Mouse (Mus musculus): ENCODE results near the gene Mlst8. TPM values are rescaled to one million over a fixed set of nuclear protein-coding genes. Genes with fewer than 3 reads are reported as not detected.

The Mlst8 gene
- polyA plus RNA-seq, 1 experiment from 2014 or later: 18.1 TPM

GRCm38 (mm10) chr17:24488186-24488661, 9.3 kb upstream of the Mlst8 start, which contains the start of gene Caskin1:
Gene Caskin1, plus strand, starts transcription at chr17:24488601.
- no peaks in the 10 kb centered on the region for H3K9me3 ChIP-seq
- peaks cover 64% of the 10 kb centered on the region for H3K27me3 ChIP-seq (replicated peaks)
- H3K4me2 ChIP-seq: peak within 1 kb of the TSS; percentile 99
- peaks cover 19% of the 10 kb centered on the region for H3K4me1 ChIP-seq
- no peak within 1 kb of the TSS for H3K27ac ChIP-seq (replicated peaks)
- ATAC-seq (ENCODE audit: extremely low read depth, insufficient number of reproducible peaks, low FRiP score, low TSS enrichment): no peak
- peak within 1 kb of the TSS; percentile 75 for H3K4me3 ChIP-seq
- H3K36me3 ChIP-seq: no peaks in the 10 kb centered on the region
- WGBS: 1% methylated on average over 44 of the region's 45 CpGs
- peak within 1 kb of the TSS; percentile 86 for H3K9ac ChIP-seq

- no peak overlapping the region for H3K4me2 ChIP-seq
- 41% methylated on average over 11 of the region's 11 CpGs for WGBS
- H3K9ac ChIP-seq: peak overlapping the region; percentile 54
Measured at GRCm38 (mm10) chr17:24485090-24485860, 6.4 kb upstream of the Mlst8 start.

GRCm38 (mm10) chr17:24483495-24483894, 4.6 kb upstream of the Mlst8 start:
- 84% methylated on average over 3 of the region's 3 CpGs for WGBS
- Histone ChIP-seq H3K36me3 (no peaks in the 10 kb centered on the region), H3K9ac (no peak overlapping the region), H3K4me3 (no peak overlapping the region), H3K4me1 (peaks cover 19% of the 10 kb centered on the region), H3K9me3 (no peaks in the 10 kb centered on the region), H3K27me3 (replicated peaks) (peaks cover 25% of the 10 kb centered on the region), H3K4me2 (no peak overlapping the region), H3K27ac (replicated peaks) (no peak overlapping the region)
- ATAC-seq (ENCODE audit: extremely low read depth, insufficient number of reproducible peaks, low FRiP score, low TSS enrichment): no peak

More at GRCm38 (mm10) chr17:24485090-24485860, 6.4 kb upstream of the Mlst8 start:
- Histone ChIP-seq H3K9me3 (no peaks in the 10 kb centered on the region), H3K27ac (replicated peaks) (no peak overlapping the region), H3K4me1 (peaks cover 21% of the 10 kb centered on the region), H3K36me3 (no peaks in the 10 kb centered on the region), H3K4me3 (no peak overlapping the region), H3K27me3 (replicated peaks) (peaks cover 43% of the 10 kb centered on the region)
- no peak for ATAC-seq (ENCODE audit: extremely low read depth, insufficient number of reproducible peaks, low FRiP score, low TSS enrichment)

- peaks cover 13% of the 10 kb centered on the region for H3K36me3 ChIP-seq
- H3K4me2 ChIP-seq: no peak overlapping the region
- H3K9ac ChIP-seq: no peak overlapping the region
- no peak overlapping the region for H3K4me3 ChIP-seq
- no peak for ATAC-seq (ENCODE audit: extremely low read depth, insufficient number of reproducible peaks, low FRiP score, low TSS enrichment)
- H3K9me3 ChIP-seq: no peaks in the 10 kb centered on the region
- WGBS: 91% methylated on average over 20 of the region's 20 CpGs
- H3K27ac ChIP-seq (replicated peaks): no peak overlapping the region
- H3K4me1 ChIP-seq: peaks cover 25% of the 10 kb centered on the region
- H3K27me3 ChIP-seq (replicated peaks): peaks cover 2% of the 10 kb centered on the region
Measured at GRCm38 (mm10) chr17:24481027-24481815, 2.3 kb upstream of the Mlst8 start.

GRCm38 (mm10) chr17:24480201-24480826, 1.4 kb upstream of the Mlst8 start:
- Histone ChIP-seq H3K27me3 (replicated peaks) (no peaks in the 10 kb centered on the region; the same call in 1 of the 2 replicates), H3K4me2 (no peak overlapping the region), H3K36me3 (peaks cover 22% of the 10 kb centered on the region), H3K4me3 (no peak overlapping the region), H3K4me1 (peaks cover 20% of the 10 kb centered on the region), H3K27ac (replicated peaks) (no peak overlapping the region), H3K9ac (no peak overlapping the region; the same call in 1 of the 2 replicates), H3K9me3 (no peaks in the 10 kb centered on the region)
- ATAC-seq (ENCODE audit: extremely low read depth, insufficient number of reproducible peaks, low FRiP score, low TSS enrichment): no peak
- 43% methylated on average over 3 of the region's 3 CpGs for WGBS

- 26% methylated on average over 1 of the region's 1 CpGs for WGBS
- Histone ChIP-seq H3K4me3 (peak overlapping the region; percentile 77), H3K9ac (no peak overlapping the region), H3K9me3 (no peaks in the 10 kb centered on the region), H3K4me2 (peak overlapping the region; percentile 73), H3K27me3 (replicated peaks) (no peaks in the 10 kb centered on the region), H3K4me1 (peaks cover 20% of the 10 kb centered on the region), H3K36me3 (peaks cover 30% of the 10 kb centered on the region), H3K27ac (replicated peaks) (no peak overlapping the region)
- no peak for ATAC-seq (ENCODE audit: extremely low read depth, insufficient number of reproducible peaks, low FRiP score, low TSS enrichment)
Measured at GRCm38 (mm10) chr17:24479431-24479830, 553 bp upstream of the Mlst8 start.

GRCm38 (mm10) chr17:24477985-24478600, 785 bp downstream of the Mlst8 start:
- WGBS: 49% methylated on average over 11 of the region's 11 CpGs
- ATAC-seq (ENCODE audit: extremely low read depth, insufficient number of reproducible peaks, low FRiP score, low TSS enrichment): peak; percentile 1; the same call in 1 of the 2 replicates
- Histone ChIP-seq H3K36me3 (peaks cover 43% of the 10 kb centered on the region), H3K4me3 (peak overlapping the region; percentile 77), H3K9me3 (no peaks in the 10 kb centered on the region), H3K27ac (replicated peaks) (peak overlapping the region; percentile 94; the same call in 1 of the 2 replicates), H3K4me1 (peaks cover 34% of the 10 kb centered on the region), H3K27me3 (replicated peaks) (no peaks in the 10 kb centered on the region), H3K9ac (peak overlapping the region; percentile 90), H3K4me2 (peak overlapping the region; percentile 73)

- H3K4me3 ChIP-seq: peak overlapping the region; percentile 77; the same call in 1 of the 2 replicates
- no peak for ATAC-seq (ENCODE audit: extremely low read depth, insufficient number of reproducible peaks, low FRiP score, low TSS enrichment)
- H3K4me2 ChIP-seq: peak overlapping the region; percentile 73
Measured at GRCm38 (mm10) chr17:24477053-24477984, 1.6 kb downstream of the Mlst8 start.

GRCm38 (mm10) chr17:24476022-24476776, 2.7 kb downstream of the Mlst8 start:
- Histone ChIP-seq H3K27ac (replicated peaks) (no peak overlapping the region), H3K27me3 (replicated peaks) (no peaks in the 10 kb centered on the region), H3K9me3 (no peaks in the 10 kb centered on the region), H3K4me1 (peaks cover 53% of the 10 kb centered on the region), H3K4me3 (no peak overlapping the region), H3K36me3 (peaks cover 48% of the 10 kb centered on the region), H3K4me2 (no peak overlapping the region), H3K9ac (0 out of 2 replicates have a peak overlapping the region, but pooled peaks have one; percentile 29)
- ATAC-seq (ENCODE audit: extremely low read depth, insufficient number of reproducible peaks, low FRiP score, low TSS enrichment): no peak
- WGBS: 89% methylated on average over 10 of the region's 10 CpGs

More at GRCm38 (mm10) chr17:24477053-24477984, 1.6 kb downstream of the Mlst8 start:
- Histone ChIP-seq H3K9me3 (no peaks in the 10 kb centered on the region), H3K9ac (peak overlapping the region; percentile 90), H3K4me1 (peaks cover 41% of the 10 kb centered on the region), H3K27ac (replicated peaks) (no peak overlapping the region), H3K27me3 (replicated peaks) (no peaks in the 10 kb centered on the region), H3K36me3 (peaks cover 48% of the 10 kb centered on the region)
- WGBS: 91% methylated on average over 20 of the region's 20 CpGs
